Mouse (Mus musculus): ENCODE measurements around the gene Tprkb. TPM values are rescaled to one million over a fixed set of nuclear protein-coding genes. Genes with fewer than 3 reads are reported as not detected.
"Not testable (repeated sequence)": the region's sequence is repeated elsewhere in the genome, so short reads cannot be mapped to it uniquely, and the experiment has no call there.

The Tprkb gene
- polyA plus RNA-seq, 1 experiment = 0.18 TPM

DNA sequence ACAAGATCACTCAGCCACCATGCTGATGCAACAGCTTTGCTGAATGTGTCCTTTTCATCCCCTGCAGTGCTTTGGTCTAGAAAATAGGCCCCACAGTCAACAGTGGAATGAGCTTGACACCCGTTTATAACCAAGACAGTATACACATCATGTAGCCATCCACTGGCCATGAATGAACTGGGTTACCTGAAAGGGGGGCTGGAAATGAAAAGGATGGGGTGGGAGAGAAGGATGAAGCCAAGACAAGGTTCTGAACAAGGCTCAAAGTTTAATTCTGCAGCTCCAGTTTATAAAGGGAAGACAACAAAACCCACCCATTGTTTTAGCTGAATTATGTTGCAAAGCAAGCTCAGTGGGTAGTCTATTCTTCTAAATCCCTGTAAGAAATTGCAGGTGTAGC is 27.4 kb upstream of the Tprkb start:
- H3K4me3 ChIP-seq (replicated peaks) = no peak overlapping the region
- TF ChIP-seq GATA1 (IDR thresholded peaks at IDR 0.05; ENCODE audit: low read length) (no peak), TAL1 (IDR thresholded peaks at IDR 0.05; ENCODE audit: low read length) (no peak)
- H3K27me3 ChIP-seq (ENCODE audit: control insufficient read depth) = no peaks in the 10 kb centered on the region
- H3K36me3 ChIP-seq (ENCODE audit: control insufficient read depth) = no peaks in the 10 kb centered on the region
- peaks cover 19% of the 10 kb centered on the region for H3K9me3 ChIP-seq (ENCODE audit: control insufficient read depth, low read length)
- no peaks in the 10 kb centered on the region for H3K4me1 ChIP-seq (ENCODE audit: control insufficient read depth)

DNA sequence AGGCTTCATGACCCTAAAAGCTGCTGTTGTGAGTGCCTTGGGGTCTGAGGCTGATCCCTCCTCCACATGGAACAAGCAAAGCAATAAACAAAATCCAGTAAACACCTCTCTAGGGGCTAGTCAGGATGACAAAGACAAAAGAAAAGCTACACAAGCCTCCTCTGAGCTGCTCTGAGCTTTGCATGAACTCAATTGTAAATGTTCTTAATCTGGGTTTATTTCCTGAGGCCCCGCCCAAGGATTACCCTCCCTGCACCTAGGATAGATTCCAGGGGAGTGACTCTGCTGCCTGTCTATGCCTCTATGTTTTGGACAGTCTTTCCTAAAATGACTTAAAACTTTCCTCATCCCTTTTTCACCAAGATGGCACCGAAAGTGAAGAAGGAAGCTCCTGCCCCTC is 22.7 kb upstream of the Tprkb start:
- peaks cover 22% of the 10 kb centered on the region for H3K9me3 ChIP-seq (ENCODE audit: control insufficient read depth, low read length)
- no peaks in the 10 kb centered on the region for H3K36me3 ChIP-seq (ENCODE audit: control insufficient read depth)
- no peak for TF ChIP-seq TAL1 (IDR thresholded peaks at IDR 0.05; ENCODE audit: low read length)
- TF ChIP-seq GATA1 (IDR thresholded peaks at IDR 0.05; ENCODE audit: low read length) = no peak
- H3K4me3 ChIP-seq (replicated peaks) = no peak overlapping the region
- no peaks in the 10 kb centered on the region for H3K27me3 ChIP-seq (ENCODE audit: control insufficient read depth)
- H3K4me1 ChIP-seq (ENCODE audit: control insufficient read depth) = no peaks in the 10 kb centered on the region

DNA sequence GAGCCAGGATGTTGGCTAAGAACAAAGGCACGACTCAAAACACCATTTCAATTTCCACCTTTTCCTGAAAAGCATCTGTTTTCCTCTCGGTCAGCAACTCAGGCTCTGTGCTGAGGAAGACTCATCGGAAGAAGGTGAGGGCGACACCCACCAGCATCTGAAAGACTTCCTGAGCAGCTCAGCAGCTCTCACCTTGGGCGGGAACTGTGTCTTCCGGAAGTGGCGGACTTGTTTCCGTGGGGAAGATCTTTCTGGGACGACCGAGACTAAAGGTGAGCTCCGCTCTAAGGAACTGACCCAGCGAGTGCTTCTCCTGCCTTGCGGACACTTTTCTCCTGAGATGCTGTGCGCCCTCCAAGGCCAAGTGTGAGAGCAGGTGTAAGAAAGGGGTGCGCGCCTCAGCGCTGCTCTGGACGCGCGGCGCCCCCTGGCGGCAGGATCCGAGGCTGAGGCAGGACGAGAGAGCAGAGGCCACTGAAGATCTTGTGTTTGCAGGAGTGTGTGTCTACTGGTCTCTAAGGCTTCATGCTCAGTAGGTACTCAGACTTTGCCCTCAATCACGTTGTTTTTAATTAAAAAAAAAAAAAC is 16.5 kb upstream of the Tprkb start:
- not testable (repeated sequence) for H3K27me3 ChIP-seq (ENCODE audit: control insufficient read depth); H3K4me1 ChIP-seq (ENCODE audit: control insufficient read depth); H3K4me3 ChIP-seq (replicated peaks); H3K36me3 ChIP-seq (ENCODE audit: control insufficient read depth)
- H3K9me3 ChIP-seq (ENCODE audit: control insufficient read depth, low read length) = peaks cover 13% of the 10 kb centered on the region

DNA sequence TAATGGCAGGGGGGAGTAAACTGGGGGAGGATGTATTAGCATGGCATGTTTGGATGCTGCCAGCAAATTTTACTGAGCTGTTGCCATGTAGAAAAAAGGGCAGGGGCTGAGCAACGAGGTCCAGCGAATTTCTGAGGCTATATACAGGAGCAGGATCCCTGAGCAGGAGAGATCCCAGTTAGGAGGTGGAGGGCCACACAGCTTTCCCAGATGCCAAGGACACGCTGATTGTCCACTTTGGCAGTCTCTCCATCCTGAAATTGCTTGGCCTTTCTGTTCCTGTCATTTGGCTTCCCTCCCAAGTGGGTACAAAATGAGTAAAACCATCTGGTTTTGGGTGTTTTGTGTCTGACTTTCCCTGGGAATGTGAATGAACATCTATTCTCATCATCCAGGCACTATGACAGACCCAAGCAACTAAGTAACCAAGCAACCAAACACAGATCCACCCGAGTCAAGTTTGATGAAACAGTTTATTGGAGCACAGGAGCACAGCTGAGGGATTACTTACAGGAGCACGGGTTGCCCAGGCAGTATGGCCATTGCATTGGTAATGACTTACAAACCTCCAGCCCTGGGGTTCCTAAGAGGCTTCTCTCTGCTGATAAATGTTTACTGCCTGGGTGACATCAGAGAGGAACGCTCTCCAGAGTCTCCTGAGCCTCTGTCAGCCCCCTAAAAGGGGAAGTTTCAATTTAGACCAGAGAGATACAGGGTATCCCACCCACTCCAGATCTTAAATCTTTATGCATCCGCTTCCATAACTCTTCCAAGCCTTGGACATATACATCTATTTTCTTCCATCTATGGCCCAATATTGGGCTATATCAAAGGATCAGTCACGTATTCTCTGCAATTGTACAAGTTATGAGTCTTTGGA is 12.8 kb upstream of the Tprkb start:
- not testable (repeated sequence) for H3K4me3 ChIP-seq (replicated peaks); H3K9me3 ChIP-seq (ENCODE audit: control insufficient read depth, low read length); H3K27me3 ChIP-seq (ENCODE audit: control insufficient read depth); H3K4me1 ChIP-seq (ENCODE audit: control insufficient read depth); H3K36me3 ChIP-seq (ENCODE audit: control insufficient read depth)

DNA sequence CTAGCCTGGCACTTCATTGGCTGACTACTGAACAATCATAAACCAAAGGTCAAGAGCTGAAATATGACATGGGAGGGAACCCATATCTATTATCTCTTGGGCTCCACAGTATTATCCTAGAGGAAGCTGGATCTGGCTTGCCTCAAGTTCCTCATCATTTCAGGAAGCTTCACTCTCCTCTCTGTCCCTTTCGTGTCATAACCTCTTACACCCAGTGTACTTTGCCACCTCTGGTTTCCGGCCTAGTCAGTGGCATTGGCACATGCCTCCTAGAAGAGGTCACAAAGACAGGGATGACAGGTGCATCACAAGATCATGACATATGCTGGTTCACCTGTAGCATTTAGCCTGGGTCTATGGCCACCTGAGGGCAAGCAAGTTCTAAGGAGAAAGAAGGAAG is 9.4 kb upstream of the Tprkb start:
- H3K4me1 ChIP-seq (ENCODE audit: control insufficient read depth) = peaks cover 7% of the 10 kb centered on the region

DNA sequence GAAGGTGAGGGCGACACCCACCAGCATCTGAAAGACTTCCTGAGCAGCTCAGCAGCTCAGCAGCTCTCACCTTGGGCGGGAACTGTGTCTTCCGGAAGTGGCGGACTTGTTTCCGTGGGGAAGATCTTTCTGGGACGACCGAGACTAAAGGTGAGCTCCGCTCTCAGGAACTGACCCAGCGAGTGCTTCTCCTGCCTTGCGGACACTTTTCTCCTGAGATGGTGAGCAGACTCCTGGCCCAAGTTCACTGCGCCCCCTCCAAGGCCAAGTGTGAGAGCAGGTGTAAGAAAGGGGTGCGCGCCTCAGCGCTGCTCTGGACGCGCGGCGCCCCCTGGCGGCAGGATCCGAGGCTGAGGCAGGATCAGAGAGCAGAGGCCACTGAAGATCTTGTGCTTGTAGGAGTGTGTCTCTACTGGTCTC is 7.0 kb upstream of the Tprkb start, which contains the start of gene Nat8f4:
Gene Nat8f4, minus strand, starts transcription at position 243 of the 420 bp plus-strand sequence.
- not testable (repeated sequence) for H3K4me1 ChIP-seq (ENCODE audit: control insufficient read depth); H3K27me3 ChIP-seq (ENCODE audit: control insufficient read depth); H3K9me3 ChIP-seq (ENCODE audit: control insufficient read depth, low read length); H3K36me3 ChIP-seq (ENCODE audit: control insufficient read depth)
- H3K4me3 ChIP-seq (replicated peaks) = peak within 1 kb of the TSS; percentile 60

More for the DNA sequence above, 9.4 kb upstream of the Tprkb start:
- no peaks in the 10 kb centered on the region for H3K27me3 ChIP-seq (ENCODE audit: control insufficient read depth)
- H3K9me3 ChIP-seq (ENCODE audit: control insufficient read depth, low read length) = no peaks in the 10 kb centered on the region
- TF ChIP-seq TAL1 (IDR thresholded peaks at IDR 0.05; ENCODE audit: low read length) (no peak), GATA1 (IDR thresholded peaks at IDR 0.05; ENCODE audit: low read length) (no peak)
- H3K36me3 ChIP-seq (ENCODE audit: control insufficient read depth) = no peaks in the 10 kb centered on the region
- no peak overlapping the region for H3K4me3 ChIP-seq (replicated peaks)

DNA sequence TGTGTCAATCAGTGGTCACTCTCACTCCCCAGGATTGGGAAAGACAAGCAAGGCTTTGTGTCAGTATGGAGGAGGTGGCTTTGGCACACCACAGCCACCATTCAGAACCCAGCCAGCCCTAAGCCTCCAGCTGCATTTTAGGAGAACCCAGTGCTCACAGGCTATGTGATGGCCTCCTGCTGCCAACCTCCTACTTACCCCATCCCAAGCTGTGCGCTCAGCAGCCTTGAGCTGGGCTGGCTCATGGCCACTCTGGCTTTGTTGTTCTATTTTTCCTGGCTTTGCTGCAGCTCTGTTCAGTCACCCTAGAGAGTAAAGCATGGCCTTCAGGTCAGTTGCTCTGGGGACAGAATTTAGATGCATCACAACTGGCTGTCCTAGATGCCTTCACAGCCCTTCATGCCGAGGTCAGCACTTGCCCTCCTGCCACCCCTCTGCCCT is 4.7 kb upstream of the Tprkb start:
- H3K4me1 ChIP-seq (ENCODE audit: control insufficient read depth); H3K27me3 ChIP-seq (ENCODE audit: control insufficient read depth); H3K9me3 ChIP-seq (ENCODE audit: control insufficient read depth, low read length): not testable (repeated sequence)

DNA sequence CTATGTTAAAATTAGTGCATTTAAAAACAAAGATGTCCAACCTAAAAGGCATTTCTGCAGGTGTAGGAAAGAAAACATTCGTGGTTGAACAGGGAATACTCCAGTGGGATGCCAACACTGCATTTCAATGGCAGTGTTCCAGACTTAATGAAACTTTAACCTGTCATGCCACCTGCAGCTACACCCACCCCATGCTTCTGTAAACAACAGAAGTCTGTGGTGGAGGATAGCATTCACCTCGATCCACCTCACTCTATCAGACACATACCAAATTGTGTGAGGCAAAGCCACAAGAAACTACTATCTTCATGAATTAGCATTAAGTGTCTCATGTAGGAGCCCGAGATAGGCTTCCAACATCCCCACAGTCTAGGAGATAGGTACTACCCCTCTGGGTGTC is 3.3 kb upstream of the Tprkb start:
- H3K9me3 ChIP-seq (ENCODE audit: control insufficient read depth, low read length) = no peaks in the 10 kb centered on the region
- H3K27me3 ChIP-seq (ENCODE audit: control insufficient read depth) = no peaks in the 10 kb centered on the region
- H3K36me3 ChIP-seq (ENCODE audit: control insufficient read depth) = peaks cover 3% of the 10 kb centered on the region; the same call in 1 of the 2 replicates
- no peak overlapping the region for H3K4me3 ChIP-seq (replicated peaks)
- peaks cover 7% of the 10 kb centered on the region for H3K4me1 ChIP-seq (ENCODE audit: control insufficient read depth)
- TF ChIP-seq GATA1 (IDR thresholded peaks at IDR 0.05; ENCODE audit: low read length) (no peak), TAL1 (IDR thresholded peaks at IDR 0.05; ENCODE audit: low read length) (no peak)

More for the DNA sequence above, 4.7 kb upstream of the Tprkb start:
- not testable (repeated sequence) for H3K4me3 ChIP-seq (replicated peaks); H3K36me3 ChIP-seq (ENCODE audit: control insufficient read depth)

DNA sequence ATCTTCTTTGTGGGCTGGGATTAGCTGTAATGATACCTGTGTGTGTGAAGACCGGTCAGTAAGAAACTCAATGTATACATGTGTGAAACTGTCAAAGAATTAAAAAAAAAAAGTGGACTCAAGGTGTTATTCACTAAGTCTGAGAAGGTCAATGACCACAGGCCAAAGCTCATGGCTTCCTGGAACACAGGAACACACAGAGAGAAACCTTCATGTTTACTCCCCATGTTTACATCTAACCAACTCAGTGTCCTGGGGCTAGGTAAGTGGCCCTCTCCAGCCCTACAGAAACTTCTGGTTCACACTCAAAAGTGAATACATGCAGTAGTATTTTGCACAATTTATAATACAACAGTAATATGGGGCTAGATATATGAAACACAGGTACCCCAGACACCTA is 2.0 kb upstream of the Tprkb start:
- Histone ChIP-seq H3K27me3 (ENCODE audit: control insufficient read depth) (no peaks in the 10 kb centered on the region), H3K9me3 (ENCODE audit: control insufficient read depth, low read length) (no peaks in the 10 kb centered on the region), H3K4me1 (ENCODE audit: control insufficient read depth) (peaks cover 8% of the 10 kb centered on the region), H3K36me3 (ENCODE audit: control insufficient read depth) (peaks cover 3% of the 10 kb centered on the region; the same call in 1 of the 2 replicates), H3K4me3 (replicated peaks) (no peak overlapping the region)
- TF ChIP-seq GATA1 (IDR thresholded peaks at IDR 0.05; ENCODE audit: low read length) = no peak

DNA sequence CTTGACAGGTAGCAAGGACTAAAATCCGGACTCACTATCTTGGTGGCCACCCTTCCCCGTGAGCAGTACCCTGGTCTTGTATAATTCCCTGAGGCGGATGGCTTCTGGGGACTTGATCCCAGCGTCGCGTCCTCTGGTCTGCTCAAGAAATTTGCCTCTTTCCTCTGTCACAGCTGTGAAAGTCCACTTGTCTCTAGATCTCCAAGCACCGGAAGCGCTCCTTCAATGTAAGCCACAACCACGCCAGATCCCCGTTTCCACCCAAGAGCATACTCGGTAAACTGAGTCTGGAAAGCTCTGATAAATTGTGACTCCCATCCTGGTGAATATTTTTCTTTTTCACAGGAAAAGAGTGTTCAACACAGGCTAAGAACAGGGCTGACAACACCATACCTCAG is 3.5 kb downstream of the Tprkb start:
- H3K4me1 ChIP-seq (ENCODE audit: control insufficient read depth) = peaks cover 26% of the 10 kb centered on the region
- peak overlapping the region; percentile 84 for H3K4me3 ChIP-seq (replicated peaks)
- H3K27me3 ChIP-seq (ENCODE audit: control insufficient read depth) = no peaks in the 10 kb centered on the region
- TF ChIP-seq TAL1 (IDR thresholded peaks at IDR 0.05; ENCODE audit: low read length) = no peak
- H3K36me3 ChIP-seq (ENCODE audit: control insufficient read depth) = peaks cover 5% of the 10 kb centered on the region
- no peaks in the 10 kb centered on the region for H3K9me3 ChIP-seq (ENCODE audit: control insufficient read depth, low read length)

DNA sequence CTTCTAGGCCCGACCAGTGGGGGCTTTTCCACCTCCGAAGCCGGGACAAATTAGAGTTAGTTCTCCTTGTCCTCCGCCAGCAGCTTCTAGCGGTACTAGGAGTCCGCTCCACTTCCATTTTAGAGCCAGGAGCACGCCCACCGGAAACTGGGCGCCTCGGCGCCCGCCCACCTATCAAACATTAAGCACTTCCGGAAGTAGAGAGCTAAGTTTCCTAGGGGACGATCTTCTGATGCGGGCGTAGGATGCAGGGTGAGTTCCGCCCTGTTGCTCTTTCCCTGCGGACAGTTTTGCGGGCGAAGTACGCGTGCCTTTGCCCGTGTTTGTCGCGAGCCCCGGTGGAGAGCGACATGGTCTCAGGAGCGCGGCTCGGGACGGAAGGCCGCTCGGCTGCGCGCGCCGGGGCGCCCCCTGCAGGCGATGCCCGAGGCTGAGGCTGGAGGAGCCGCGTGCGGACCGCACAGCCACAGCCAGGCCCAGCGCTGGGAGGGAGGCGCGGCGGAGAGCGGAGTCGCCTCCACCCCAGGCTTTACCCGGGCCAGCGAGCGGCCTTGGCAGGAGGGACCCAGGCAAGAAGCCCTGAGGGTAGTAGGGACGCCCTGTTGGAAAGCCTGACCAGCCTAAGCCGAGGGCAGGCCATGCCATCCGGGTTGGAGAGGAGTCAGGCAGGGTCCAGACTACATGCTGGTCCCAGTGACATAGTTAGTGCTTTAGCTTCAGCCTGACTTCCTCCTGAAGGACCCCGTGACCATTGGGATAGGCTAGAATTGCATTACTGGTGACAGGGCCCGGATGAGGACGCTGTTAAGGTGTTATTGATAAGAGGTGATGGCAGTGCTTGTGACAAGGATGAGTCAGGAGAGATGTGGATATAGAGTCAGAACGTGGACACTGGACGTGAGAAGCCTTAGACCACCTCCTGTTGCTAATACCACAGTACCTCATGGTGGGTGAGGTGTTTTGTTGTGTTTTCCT is 4.2 kb downstream of the Tprkb start, which contains the start of gene Nat8f1:
Gene Nat8f1, minus strand, starts transcription at position 149 of the 975 bp plus-strand sequence.
- peak within 1 kb of the TSS; percentile 84 for H3K4me3 ChIP-seq (replicated peaks)

More for the DNA sequence above, 4.2 kb downstream of the Tprkb start, which contains the start of gene Nat8f1:
- not testable (repeated sequence) for H3K9me3 ChIP-seq (ENCODE audit: control insufficient read depth, low read length); H3K27me3 ChIP-seq (ENCODE audit: control insufficient read depth); H3K36me3 ChIP-seq (ENCODE audit: control insufficient read depth)
- peaks cover 26% of the 10 kb centered on the region for H3K4me1 ChIP-seq (ENCODE audit: control insufficient read depth)
